Mouse (Mus musculus): ENCODE measurements around the gene Zfp607b.

Zfp607b gene

GRCm38 (mm10) chr7:27688815-27689612 lies at the start of gene Zfp607b:
Gene Zfp607b, plus strand, starts transcription at chr7:27689340.
- peak; percentile 96 to 97 for DNase-seq (ENCODE audit: low spot score in 2 of 2)

GRCm38 (mm10) chr7:27644471-27644870 lies 44.7 kb upstream of the Zfp607b start:
- no peak for DNase-seq (ENCODE audit: low spot score in 2 of 2)

GRCm38 (mm10) chr7:27646516-27646915 lies 42.6 kb upstream of the Zfp607b start:
- no peak for DNase-seq (ENCODE audit: low spot score in 2 of 2)

- DNase-seq (ENCODE audit: low spot score in 2 of 2) = no peak
Measured at GRCm38 (mm10) chr7:27647281-27648002, 41.7 kb upstream of the Zfp607b start.

- DNase-seq (ENCODE audit: low spot score in 2 of 2) = no peak
Measured at GRCm38 (mm10) chr7:27649723-27650122, 39.4 kb upstream of the Zfp607b start.

GRCm38 (mm10) chr7:27650949-27651348 lies 38.2 kb upstream of the Zfp607b start:
- DNase-seq (ENCODE audit: low spot score in 2 of 2) = peak; percentile 43 to 58

- DNase-seq (ENCODE audit: low spot score in 2 of 2) = no peak
Measured at GRCm38 (mm10) chr7:27653681-27654437, 35.3 kb upstream of the Zfp607b start, which contains the start of gene Ttc9b. Gene Ttc9b, plus strand, starts transcription at chr7:27653915.

- DNase-seq (ENCODE audit: low spot score in 2 of 2) = peak in 1 of 2 experiments; percentile 13
Measured at GRCm38 (mm10) chr7:27654607-27655276, 34.4 kb upstream of the Zfp607b start.

GRCm38 (mm10) chr7:27655545-27655944 lies 33.6 kb upstream of the Zfp607b start:
- no peak for DNase-seq (ENCODE audit: low spot score in 2 of 2)

- no peak for DNase-seq (ENCODE audit: low spot score in 2 of 2)
Measured at GRCm38 (mm10) chr7:27656600-27656999, 32.5 kb upstream of the Zfp607b start.

GRCm38 (mm10) chr7:27657824-27658395 lies 31.2 kb upstream of the Zfp607b start:
- no peak for DNase-seq (ENCODE audit: low spot score in 2 of 2)

GRCm38 (mm10) chr7:27658712-27659663 lies 30.2 kb upstream of the Zfp607b start:
- DNase-seq (ENCODE audit: low spot score in 2 of 2) = no peak

GRCm38 (mm10) chr7:27662038-27662437 lies 27.1 kb upstream of the Zfp607b start:
- DNase-seq (ENCODE audit: low spot score in 2 of 2) = no peak

- no peak for DNase-seq (ENCODE audit: low spot score in 2 of 2)
Measured at GRCm38 (mm10) chr7:27673064-27673574, 16.0 kb upstream of the Zfp607b start.

- DNase-seq (ENCODE audit: low spot score in 2 of 2) = no peak
Measured at GRCm38 (mm10) chr7:27673575-27674131, 15.5 kb upstream of the Zfp607b start.

- no peak for DNase-seq (ENCODE audit: low spot score in 2 of 2)
Measured at GRCm38 (mm10) chr7:27674195-27674521, 15.0 kb upstream of the Zfp607b start.

GRCm38 (mm10) chr7:27674522-27675221 lies 14.5 kb upstream of the Zfp607b start, which contains the start of gene Map3k10:
Gene Map3k10, minus strand, starts transcription at chr7:27674598.
- DNase-seq (ENCODE audit: low spot score in 2 of 2) = peak; percentile 90 to 91

GRCm38 (mm10) chr7:27675222-27675612 lies 13.9 kb upstream of the Zfp607b start:
- no peak for DNase-seq (ENCODE audit: low spot score in 2 of 2)

- no peak for DNase-seq (ENCODE audit: low spot score in 2 of 2)
Measured at GRCm38 (mm10) chr7:27683218-27683617, 5.9 kb upstream of the Zfp607b start.
